Mouse (Mus musculus) neural tube, embryonic 10.5 days (tissue): ENCODE measurements around the gene Ccdc174.
"Not testable (repeated sequence)": the region's sequence is repeated elsewhere in the genome, so short reads cannot be mapped to it uniquely, and the experiment has no call there.

Experiments used
- DNase-seq: peaks from one replicate; pipeline ENCODE4 v3.0.0-alpha.2; 2017; ENCODE audit warnings: low spot score; ENCODE audit errors: extremely low spot score

The Ccdc174 gene

GRCm38 (mm10) chr6:91877885-91878651 lies at the start of gene Ccdc174:
Gene Ccdc174 (plus strand): TSS chr6:91878053.
- peak; percentile 90 for DNase-seq

DNA sequence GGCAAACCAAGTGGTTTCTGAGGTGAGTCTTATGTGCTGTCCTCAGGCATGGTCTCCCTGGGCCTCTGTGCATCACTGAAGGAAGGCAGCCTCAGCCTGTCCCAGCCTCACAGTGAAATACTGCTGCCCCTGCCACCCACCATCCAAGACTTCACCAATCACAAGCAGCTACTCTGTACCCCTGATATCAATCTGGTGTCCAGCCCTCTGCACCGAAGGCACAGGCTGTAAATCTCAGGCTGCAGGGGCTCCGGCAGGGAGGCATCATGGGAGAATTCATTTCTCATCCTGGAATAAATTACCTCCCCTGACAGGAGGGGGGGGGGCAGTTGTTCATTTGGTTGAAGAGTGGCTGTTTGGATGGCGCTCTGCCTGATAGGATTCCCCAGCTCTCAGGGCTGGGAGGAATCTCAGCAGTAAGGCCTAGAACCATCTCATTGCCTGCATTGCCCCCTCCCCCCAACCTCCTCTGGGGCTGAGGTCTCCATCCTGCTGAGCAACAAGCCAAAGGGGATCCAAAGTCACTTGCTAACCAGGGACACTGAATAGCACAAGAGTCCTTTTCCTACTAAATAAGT lies 44.9 kb upstream of the Ccdc174 start:
- DNase-seq: peak; percentile 36

DNA sequence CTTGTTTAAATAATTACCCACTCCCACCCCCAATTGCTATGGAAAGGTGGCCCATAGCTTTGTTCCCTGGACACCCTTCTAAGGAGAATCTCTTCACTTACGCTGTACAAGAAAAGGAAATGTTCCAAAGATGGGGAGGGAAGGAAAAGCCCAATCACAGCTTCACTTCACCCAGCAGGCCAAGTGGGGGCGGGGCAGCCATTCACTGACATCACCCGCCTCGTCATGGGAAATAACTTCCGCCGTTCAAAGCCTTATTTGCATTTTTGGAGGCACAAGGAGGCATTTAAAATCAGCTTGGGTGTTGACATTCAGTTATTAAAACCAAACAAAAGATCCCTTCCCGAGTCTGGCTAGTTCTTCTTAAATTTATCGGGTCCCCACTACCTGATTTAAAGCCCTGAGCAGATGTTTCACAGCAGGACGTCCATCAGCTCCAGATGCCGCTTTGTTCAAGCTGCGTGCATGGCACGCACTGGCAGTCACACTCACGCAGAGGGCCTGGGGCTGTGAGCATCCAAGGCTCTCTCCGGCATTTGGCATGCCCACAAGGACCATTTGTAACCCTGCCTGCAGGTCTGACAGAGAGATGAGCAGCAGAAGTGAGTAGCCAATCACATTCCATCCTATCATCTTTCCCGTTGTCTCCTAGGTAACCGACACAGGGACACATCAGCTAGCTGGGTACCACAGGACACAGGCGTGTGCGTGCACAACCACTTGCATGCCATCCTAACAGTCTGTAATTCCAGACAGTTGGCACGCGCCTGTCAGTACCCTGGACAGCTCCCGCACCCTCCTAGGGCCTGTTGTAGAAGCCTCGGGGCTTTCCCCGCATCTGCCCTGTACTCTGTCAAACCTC lies 38.6 kb upstream of the Ccdc174 start:
- peak; percentile 79 for DNase-seq

- DNase-seq: no peak
Observed at GRCm38 (mm10) chr6:91842897-91843627, 34.8 kb upstream of the Ccdc174 start.

DNA sequence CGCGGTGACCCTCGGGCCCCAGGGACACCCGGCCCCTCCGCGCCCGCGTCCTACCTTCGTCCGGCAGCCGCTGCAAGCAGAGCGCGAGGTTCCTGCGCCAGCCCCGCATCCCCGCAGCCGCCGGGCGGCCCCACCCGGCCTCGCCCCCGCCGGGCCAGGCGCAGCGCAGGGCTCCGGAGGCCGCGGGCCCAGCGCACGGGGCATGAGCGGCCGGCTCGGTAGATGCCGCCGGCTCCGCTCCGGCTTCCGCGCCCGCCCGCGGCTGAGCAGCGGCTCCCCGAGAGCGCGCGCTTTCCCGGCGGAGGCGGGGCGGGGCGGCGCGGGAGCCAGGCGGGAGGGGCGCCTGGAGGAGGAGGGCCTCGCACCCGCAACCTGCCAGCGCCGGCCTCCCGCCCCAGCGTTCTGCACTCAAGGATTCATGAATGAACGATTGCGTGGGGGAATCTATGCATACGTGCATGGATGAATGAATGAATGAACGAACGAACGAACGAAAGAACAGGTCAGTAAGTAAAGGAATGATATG lies 34.2 kb upstream of the Ccdc174 start:
- peak; percentile 46 for DNase-seq

- peak; percentile 52 for DNase-seq
Observed at GRCm38 (mm10) chr6:91852550-91852949, 25.3 kb upstream of the Ccdc174 start.

DNA sequence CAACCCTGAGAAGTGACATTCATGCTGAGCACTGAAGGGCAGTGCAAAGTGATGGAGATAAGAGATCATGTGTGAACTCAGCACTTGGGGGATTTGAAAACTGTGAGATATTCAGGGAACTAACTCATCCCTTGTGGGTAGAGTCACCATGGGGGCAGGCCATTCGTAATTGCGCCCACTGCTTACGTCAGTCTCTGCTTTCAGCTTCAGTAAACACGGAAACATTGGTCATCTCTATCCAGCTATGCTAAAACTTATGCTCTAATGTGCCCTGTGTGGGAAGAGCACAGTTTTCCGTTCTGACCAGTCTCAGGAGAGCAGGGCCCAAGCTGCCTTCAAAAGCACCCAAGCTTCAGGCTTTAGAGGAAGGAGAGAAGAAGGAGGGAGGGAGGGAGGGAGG lies 19.5 kb upstream of the Ccdc174 start:
- DNase-seq: no peak

DNA sequence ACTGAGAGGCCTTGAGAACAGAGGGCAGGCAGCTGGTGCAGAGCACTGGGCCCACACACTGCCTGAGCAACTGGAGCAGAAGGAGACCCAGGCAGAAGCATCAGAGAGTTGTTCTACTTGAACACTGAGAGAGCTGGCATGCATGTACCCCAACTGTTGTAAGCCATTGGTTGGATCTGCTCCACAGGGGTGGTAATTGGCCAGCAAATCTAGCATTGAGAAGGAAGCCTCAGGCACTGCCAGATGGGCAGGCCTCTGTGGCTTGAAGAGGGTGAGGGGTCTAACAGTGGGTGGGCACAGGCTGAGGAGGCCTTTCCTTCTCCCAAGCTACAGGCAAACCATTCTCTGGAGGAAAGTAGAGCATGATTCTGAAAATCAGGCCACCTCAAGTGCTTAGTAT lies 15.0 kb upstream of the Ccdc174 start:
- DNase-seq: no peak

- no peak for DNase-seq
Observed at GRCm38 (mm10) chr6:91864595-91864994, 13.3 kb upstream of the Ccdc174 start.

DNA sequence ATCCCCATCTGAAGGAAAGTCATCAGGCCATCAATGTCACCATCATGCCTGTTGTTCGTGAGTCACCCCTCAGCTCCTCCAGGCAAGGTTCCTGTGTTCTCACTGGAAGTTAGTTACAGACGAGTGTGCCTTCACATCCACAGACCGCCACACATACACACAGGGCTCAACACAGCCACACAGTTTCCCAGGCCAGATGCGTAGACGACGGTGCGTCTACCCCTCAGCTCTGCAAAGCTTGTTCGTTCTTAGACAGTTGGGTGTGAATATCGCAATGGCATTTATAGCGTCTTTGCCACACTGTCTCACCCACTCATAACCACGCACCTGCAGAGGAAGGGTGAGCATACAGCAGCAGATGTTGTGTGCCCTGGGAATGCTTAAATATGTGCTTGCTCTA lies 12.3 kb upstream of the Ccdc174 start:
- DNase-seq: no peak

- DNase-seq: no peak
Observed at GRCm38 (mm10) chr6:91868091-91868490, 9.8 kb upstream of the Ccdc174 start.

GRCm38 (mm10) chr6:91872781-91873180 lies 5.1 kb upstream of the Ccdc174 start:
- no peak for DNase-seq

GRCm38 (mm10) chr6:91883859-91884258 lies 6.0 kb downstream of the Ccdc174 start:
- DNase-seq: no peak

- DNase-seq: no peak
Observed at GRCm38 (mm10) chr6:91889255-91889906, 11.5 kb downstream of the Ccdc174 start.

DNA sequence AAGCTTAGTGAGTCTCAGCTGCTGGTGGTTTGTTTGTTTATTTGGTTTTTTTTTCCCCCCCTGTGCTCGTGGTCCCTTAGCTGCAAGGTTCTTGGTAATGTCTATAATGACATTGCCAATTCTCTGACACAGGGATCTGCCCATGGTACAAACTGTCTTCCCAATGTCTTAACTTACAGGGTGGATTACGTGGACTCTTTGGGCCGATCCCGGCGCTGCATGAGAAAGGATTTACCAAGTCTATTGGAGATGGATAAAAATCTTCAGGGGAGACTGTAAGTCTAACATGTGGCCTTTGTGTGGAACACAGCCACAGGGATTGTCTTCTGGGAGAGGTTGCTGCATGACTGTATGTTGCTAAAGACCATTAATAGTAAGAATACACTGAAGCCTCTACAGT lies 12.8 kb downstream of the Ccdc174 start:
- DNase-seq: no peak

DNA sequence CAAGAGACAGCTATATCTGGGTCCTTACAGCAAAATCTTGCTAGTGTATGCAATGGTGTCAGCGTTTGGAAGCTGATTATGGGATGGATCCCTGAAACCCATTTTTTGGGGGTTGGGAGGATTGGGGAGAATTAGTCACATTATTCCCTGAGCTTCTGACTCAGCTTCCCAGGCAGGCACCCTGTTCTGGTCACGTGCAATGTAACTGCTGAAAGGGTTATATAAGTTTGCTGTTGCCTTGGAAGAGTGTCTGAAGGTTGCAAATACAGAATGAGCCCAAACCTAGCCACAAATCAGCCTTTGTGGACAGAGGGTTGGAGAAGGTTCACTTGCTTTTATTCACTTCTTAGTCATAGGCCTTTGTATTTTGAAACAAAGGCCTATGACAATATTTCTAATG lies 13.9 kb downstream of the Ccdc174 start:
- no peak for DNase-seq

DNA sequence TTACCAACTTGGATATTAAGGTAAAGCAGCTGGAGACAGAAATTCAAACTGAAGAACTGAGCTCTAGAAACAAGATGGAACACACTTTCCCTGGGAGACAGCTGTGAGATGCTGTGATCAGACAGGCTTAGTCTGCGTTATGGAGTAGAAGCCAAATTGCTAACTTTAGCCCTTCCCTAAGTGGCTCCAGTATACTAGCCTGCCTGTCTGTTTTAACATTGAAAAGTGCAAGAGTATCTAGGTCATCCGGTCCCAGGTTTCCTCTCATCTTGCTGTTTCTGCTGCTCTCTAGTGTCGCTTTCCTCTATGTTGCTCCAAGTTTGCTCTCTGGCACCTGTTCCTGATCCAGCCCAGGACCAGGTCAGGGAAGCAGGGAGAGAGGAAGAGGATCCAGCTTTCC lies 18.9 kb downstream of the Ccdc174 start:
- DNase-seq: no peak

DNA sequence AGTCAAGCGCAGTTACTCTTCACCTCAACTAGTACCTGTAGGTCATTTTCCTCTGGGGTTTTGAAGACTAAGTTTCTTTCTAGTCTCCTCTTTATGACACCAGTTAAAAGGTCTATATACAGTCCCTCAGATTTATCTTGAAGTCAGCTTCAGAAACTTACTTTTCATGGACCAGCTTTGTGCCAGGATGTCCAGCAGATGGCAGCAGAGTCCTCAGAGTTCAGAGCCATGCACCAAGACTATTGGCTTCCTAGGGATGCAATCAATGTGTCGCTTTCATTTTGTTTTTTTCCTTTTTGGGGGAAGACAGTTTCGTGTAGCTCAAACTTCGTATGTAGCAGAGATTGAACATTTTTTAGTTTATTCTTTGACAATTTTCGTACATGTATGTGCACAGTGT lies 23.7 kb downstream of the Ccdc174 start:
- DNase-seq: peak; percentile 77

GRCm38 (mm10) chr6:91902509-91902908 lies 24.7 kb downstream of the Ccdc174 start, which contains the start of gene 4930590J08Rik:
Gene 4930590J08Rik (plus strand): TSS chr6:91902809.
- not testable (repeated sequence) for DNase-seq

DNA sequence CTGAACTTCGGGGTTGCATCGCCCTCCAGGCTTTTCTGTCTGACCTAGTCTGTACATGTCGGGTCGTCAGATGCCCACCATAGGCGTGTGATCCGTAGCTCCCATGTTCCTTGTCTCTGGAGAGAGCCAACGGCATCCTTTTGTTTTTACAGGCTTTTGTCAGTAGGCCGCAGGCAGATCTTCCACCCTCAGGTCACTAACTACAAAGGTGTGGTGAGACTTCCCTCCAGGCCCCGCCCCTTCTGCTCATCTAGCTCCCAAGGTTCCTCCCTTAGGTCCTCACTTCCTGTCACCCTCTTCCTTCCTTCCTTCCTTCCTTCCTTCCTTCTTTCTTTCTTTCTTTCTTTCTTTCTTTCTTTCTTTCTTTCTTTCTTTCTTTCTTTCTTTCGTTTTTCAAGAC lies 36.2 kb downstream of the Ccdc174 start:
- DNase-seq: no peak

- no peak for DNase-seq
Observed at GRCm38 (mm10) chr6:91917286-91917685, 39.4 kb downstream of the Ccdc174 start.
